Mouse (Mus musculus): ENCODE results near the gene Zfp46. TPM values are rescaled to one million over a fixed set of nuclear protein-coding genes. Genes with fewer than 3 reads are reported as not detected.

Zfp46 gene
- polyA plus RNA-seq, 1 experiment from 2014 or later = 1.9 TPM

DNA sequence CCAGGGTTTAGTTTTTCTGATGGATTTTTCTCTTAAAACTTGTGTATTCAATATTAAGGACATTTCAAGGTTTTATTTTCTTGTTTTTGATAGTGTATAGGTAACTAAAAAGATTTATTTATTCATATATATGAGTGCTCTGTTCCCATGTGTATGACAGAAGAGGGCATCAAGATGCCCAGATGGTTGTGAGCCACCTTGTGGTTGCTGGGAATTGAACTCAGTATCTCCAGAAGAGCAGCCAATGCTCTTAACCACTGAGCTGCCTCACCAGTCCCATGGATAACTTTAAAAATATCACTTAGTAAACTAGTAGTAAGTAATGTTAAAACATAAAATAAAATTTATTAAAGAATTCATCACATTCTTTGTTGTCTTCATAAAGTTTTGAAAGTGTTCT is 43.6 kb downstream of the Zfp46 start:
- DNase-seq (no peak), ATAC-seq (no peak)
- no peaks in the 10 kb centered on the region for H3K9me3 ChIP-seq (ENCODE audit: low read length)
- no peak overlapping the region for H3K4me2 ChIP-seq (ENCODE audit: low read depth, low read length)
- H3K27me3 ChIP-seq (ENCODE audit: insufficient read depth, low read length) = no peaks in the 10 kb centered on the region
- H3K4me3 ChIP-seq (ENCODE audit: low read depth, low read length) = no peak overlapping the region
- H3K9ac ChIP-seq (replicated peaks) = no peak overlapping the region
- no peaks in the 10 kb centered on the region for H3K4me1 ChIP-seq (ENCODE audit: insufficient read depth)
- no peak overlapping the region for H3K27ac ChIP-seq (ENCODE audit: low read depth)
- H3K36me3 ChIP-seq (replicated peaks; ENCODE audit: insufficient read depth, low read length) = peaks cover 64% of the 10 kb centered on the region
- TF ChIP-seq CTCF (IDR thresholded peaks at IDR 0.05; ENCODE audit: low read depth) (peak; percentile 38), EP300 (IDR thresholded peaks at IDR 0.05; ENCODE audit: low read depth) (no peak)

DNA sequence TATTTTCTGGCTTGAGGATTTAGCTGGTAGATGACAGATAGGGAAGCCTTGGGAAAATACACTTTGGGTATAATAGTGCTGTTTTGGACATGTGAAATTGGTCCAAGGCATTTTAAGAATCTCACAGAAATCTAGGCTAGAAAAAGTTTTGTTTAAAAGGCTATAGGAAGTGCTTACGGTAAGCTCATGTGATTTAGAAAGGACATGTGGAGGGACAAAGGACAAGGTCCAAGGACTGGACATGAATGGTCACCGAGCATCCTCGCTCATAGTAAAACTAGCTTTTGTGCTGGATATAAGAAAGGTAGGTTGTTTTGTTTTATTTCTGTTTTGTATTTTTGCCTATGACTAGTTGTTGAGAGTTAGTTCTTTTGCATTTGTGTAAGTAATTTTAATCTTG is 47.2 kb downstream of the Zfp46 start:
- Histone ChIP-seq H3K9ac (replicated peaks) (no peak overlapping the region), H3K4me2 (ENCODE audit: low read depth, low read length) (no peak overlapping the region), H3K9me3 (ENCODE audit: low read length) (no peaks in the 10 kb centered on the region), H3K27me3 (ENCODE audit: insufficient read depth, low read length) (no peaks in the 10 kb centered on the region), H3K4me3 (ENCODE audit: low read depth, low read length) (no peak overlapping the region), H3K36me3 (replicated peaks; ENCODE audit: insufficient read depth, low read length) (peaks cover 63% of the 10 kb centered on the region), H3K27ac (ENCODE audit: low read depth) (no peak overlapping the region), H3K4me1 (ENCODE audit: insufficient read depth) (no peaks in the 10 kb centered on the region)
- DNase-seq (no peak), ATAC-seq (peak; percentile 53; the same call in 1 of the 2 replicates)
- 85% methylated on average over 3 of the region's 3 CpGs for WGBS (ENCODE audit: insufficient replicate concordance)
- peak; percentile 50; the same call in 1 of the 2 replicates for TF ChIP-seq EP300 (IDR thresholded peaks at IDR 0.05; ENCODE audit: low read depth)
- no peak for TF ChIP-seq CTCF (IDR thresholded peaks at IDR 0.05; ENCODE audit: low read depth)

DNA sequence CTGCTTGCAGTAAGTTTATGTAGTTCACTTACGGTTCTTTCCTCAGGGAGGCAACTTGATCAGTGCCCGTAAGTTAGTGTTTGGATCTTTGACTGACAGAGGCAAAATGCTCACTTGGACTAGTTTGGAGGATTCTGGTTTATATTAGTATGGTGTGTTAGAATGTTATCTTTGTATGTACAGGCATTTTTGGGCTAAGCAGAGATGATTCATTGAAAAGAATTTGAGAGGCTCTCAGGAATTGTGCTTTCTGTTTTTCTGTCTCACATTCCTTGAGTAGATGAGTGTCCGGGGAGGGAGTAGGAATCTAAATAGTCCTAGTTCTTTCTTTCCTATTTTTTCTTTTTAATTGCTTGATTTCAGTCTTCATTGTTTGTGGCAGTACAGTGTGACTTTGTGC is 48.7 kb downstream of the Zfp46 start:
- H3K9ac ChIP-seq (replicated peaks) = no peak overlapping the region
- no peak for DNase-seq
- no peaks in the 10 kb centered on the region for H3K4me1 ChIP-seq (ENCODE audit: insufficient read depth)
- no peaks in the 10 kb centered on the region for H3K27me3 ChIP-seq (ENCODE audit: insufficient read depth, low read length)
- no peaks in the 10 kb centered on the region for H3K9me3 ChIP-seq (ENCODE audit: low read length)
- no peak for ATAC-seq
- 90% methylated on average over 3 of the region's 3 CpGs for WGBS (ENCODE audit: insufficient replicate concordance)
- H3K27ac ChIP-seq (ENCODE audit: low read depth) = no peak overlapping the region
- H3K4me3 ChIP-seq (ENCODE audit: low read depth, low read length) = no peak overlapping the region
- H3K36me3 ChIP-seq (replicated peaks; ENCODE audit: insufficient read depth, low read length) = peaks cover 56% of the 10 kb centered on the region
- TF ChIP-seq EP300 (IDR thresholded peaks at IDR 0.05; ENCODE audit: low read depth) = no peak
- TF ChIP-seq CTCF (IDR thresholded peaks at IDR 0.05; ENCODE audit: low read depth) = no peak
- H3K4me2 ChIP-seq (ENCODE audit: low read depth, low read length) = no peak overlapping the region

DNA sequence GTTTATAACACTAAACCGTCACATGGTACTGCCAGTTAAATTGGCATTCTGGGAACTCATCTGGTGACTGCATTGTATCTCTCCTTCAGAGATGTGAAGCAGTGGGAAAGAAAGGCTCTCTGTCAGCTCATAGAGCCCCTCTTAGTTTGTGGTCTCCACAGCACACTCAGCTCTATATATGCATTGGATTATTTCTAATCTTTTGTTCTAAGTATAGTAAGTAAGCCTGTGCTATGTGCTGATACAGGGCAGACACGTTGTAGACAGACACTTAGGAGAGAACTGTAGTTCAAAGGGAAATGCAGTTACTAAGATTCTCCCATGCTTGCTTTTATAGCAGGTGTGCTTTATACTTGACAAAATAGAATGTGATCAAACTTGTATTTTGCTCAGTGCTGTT is 50.6 kb downstream of the Zfp46 start:
- H3K9me3 ChIP-seq (ENCODE audit: low read length) = no peaks in the 10 kb centered on the region
- no peaks in the 10 kb centered on the region for H3K27me3 ChIP-seq (ENCODE audit: insufficient read depth, low read length)
- ATAC-seq (no peak), DNase-seq (no peak)
- TF ChIP-seq CTCF (IDR thresholded peaks at IDR 0.05; ENCODE audit: low read depth) = no peak
- TF ChIP-seq EP300 (IDR thresholded peaks at IDR 0.05; ENCODE audit: low read depth) = no peak
- H3K4me2 ChIP-seq (ENCODE audit: low read depth, low read length) = no peak overlapping the region
- H3K4me1 ChIP-seq (ENCODE audit: insufficient read depth) = no peaks in the 10 kb centered on the region
- H3K9ac ChIP-seq (replicated peaks) = no peak overlapping the region
- 72% methylated on average over 2 of the region's 2 CpGs for WGBS (ENCODE audit: insufficient replicate concordance)
- peaks cover 54% of the 10 kb centered on the region for H3K36me3 ChIP-seq (replicated peaks; ENCODE audit: insufficient read depth, low read length)
- no peak overlapping the region for H3K27ac ChIP-seq (ENCODE audit: low read depth)
- H3K4me3 ChIP-seq (ENCODE audit: low read depth, low read length) = no peak overlapping the region

DNA sequence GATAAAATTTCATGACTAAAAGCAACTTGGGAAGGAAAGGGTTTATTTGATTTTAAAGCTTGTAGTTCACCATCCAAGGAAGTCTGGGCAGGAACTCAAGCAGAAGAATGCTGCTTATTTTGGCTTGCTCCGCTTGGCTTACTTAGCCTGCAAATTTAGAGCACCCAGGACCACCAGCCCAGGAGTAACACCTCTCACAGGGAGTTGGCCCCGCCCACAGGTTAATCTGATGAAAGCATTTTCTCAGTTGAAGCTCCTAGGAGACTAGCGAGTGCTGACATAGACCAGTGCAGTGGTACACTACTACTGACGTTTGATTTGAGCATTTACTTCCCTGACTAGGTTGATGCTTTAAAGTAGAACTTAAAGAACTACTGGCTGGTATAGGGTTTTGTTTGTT is 52.6 kb downstream of the Zfp46 start:
- Histone ChIP-seq H3K4me2 (ENCODE audit: low read depth, low read length) (no peak overlapping the region), H3K9me3 (ENCODE audit: low read length) (no peaks in the 10 kb centered on the region), H3K36me3 (replicated peaks; ENCODE audit: insufficient read depth, low read length) (peaks cover 51% of the 10 kb centered on the region), H3K27me3 (ENCODE audit: insufficient read depth, low read length) (no peaks in the 10 kb centered on the region), H3K4me3 (ENCODE audit: low read depth, low read length) (no peak overlapping the region), H3K27ac (ENCODE audit: low read depth) (no peak overlapping the region), H3K9ac (replicated peaks) (no peak overlapping the region), H3K4me1 (ENCODE audit: insufficient read depth) (no peaks in the 10 kb centered on the region)
- TF ChIP-seq EP300 (IDR thresholded peaks at IDR 0.05; ENCODE audit: low read depth) = no peak
- no peak for TF ChIP-seq CTCF (IDR thresholded peaks at IDR 0.05; ENCODE audit: low read depth)
- ATAC-seq = no peak
- no peak for DNase-seq
- 72% methylated on average over 4 of the region's 4 CpGs for WGBS (ENCODE audit: insufficient replicate concordance)

Other genes starting within 250 kb of the Zfp46 start
- gene Rpl11, start 231.3 kb upstream of the Zfp46 start, polyA plus RNA-seq (2015; fragmentation: Nextera tagmentation; extraction: Ambion mirVana) = 251 and 260 TPM in 2 replicates
- gene Id3, start 141.2 kb upstream of the Zfp46 start, polyA plus RNA-seq (2015; fragmentation: Nextera tagmentation; extraction: Ambion mirVana) = 77.3 and 79.1 TPM in 2 replicates
- 48.6 and 50.2 TPM in 2 replicates for gene E2f2, start 112.3 kb upstream of the Zfp46 start, polyA plus RNA-seq (2015; fragmentation: Nextera tagmentation; extraction: Ambion mirVana)
- gene Asap3, start 78.3 kb upstream of the Zfp46 start, polyA plus RNA-seq (2015; fragmentation: Nextera tagmentation; extraction: Ambion mirVana) = 4.5 and 4.8 TPM in 2 replicates
- 37.6 and 41.7 TPM in 2 replicates for gene Tcea3, start 37.0 kb upstream of the Zfp46 start, polyA plus RNA-seq (2015; fragmentation: Nextera tagmentation; extraction: Ambion mirVana)
- gene Hnrnpr, start 26.3 kb downstream of the Zfp46 start, polyA plus RNA-seq (2015; fragmentation: Nextera tagmentation; extraction: Ambion mirVana) = 36.6 and 39.1 TPM in 2 replicates
- gene Htr1d, start 138.8 kb downstream of the Zfp46 start, polyA plus RNA-seq (2015; fragmentation: Nextera tagmentation; extraction: Ambion mirVana) = not detected in 2 replicates
- gene 6030445D17Rik, start 177.6 kb downstream of the Zfp46 start, polyA plus RNA-seq (2015; fragmentation: Nextera tagmentation; extraction: Ambion mirVana) = 0.12 TPM in 1 of 2 replicates, not detected in the other
- gene Luzp1, start 185.1 kb downstream of the Zfp46 start, polyA plus RNA-seq (2015; fragmentation: Nextera tagmentation; extraction: Ambion mirVana) = 18.1 and 20.8 TPM in 2 replicates

All from liver, postnatal 0 days (tissue).